Mouse (Mus musculus) kidney, adult 8-10 months (tissue): ENCODE results near the gene Eps15l1.

ENCODE experiments used
- DNase-seq, 2 experiments: peaks; one replicate each; pipeline ENCODE4 v3.0.0; 2022

Eps15l1 gene

GRCm38 (mm10) chr8:72318801-72319322, 102.4 kb downstream of the Eps15l1 start, which contains the start of gene Klf2:
Gene Klf2, plus strand, starts transcription at chr8:72319033.
- DNase-seq, result peak; percentile 92 to 94

- DNase-seq, result no peak
These were observed 103.4 kb downstream of the Eps15l1 start for GRCm38 (mm10) chr8:72317741-72318301.

GRCm38 (mm10) chr8:72316053-72316695, 105.1 kb downstream of the Eps15l1 start:
- DNase-seq, result no peak

DNA sequence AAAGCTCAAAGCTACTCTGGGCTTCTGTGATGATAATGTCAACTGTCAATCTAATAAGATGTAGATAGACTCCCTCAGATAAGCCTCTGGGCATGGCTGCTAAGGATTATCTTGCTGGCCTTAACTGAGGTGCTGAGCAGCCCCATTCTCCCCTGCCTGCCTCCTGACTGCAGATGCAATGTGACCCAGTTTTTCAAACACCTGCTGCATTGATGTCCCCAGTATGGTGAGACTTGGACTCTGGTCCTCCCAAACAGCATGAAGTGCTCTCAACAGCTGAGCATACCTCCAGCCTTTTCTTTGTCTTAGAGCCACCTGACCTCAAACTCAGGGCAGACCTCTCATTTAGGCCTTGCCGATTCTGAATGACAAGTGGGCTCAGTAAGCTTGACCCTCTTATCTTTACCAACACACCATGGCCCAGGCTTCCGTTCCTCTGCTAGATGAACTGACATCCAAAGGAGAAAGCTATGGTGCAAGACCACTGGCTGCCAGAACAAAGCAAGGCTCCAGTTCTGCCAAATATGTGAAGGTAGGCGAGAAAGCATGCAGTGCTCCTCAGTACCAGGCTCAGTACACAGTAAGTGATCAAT, 108.2 kb downstream of the Eps15l1 start:
- DNase-seq, result no peak

DNA sequence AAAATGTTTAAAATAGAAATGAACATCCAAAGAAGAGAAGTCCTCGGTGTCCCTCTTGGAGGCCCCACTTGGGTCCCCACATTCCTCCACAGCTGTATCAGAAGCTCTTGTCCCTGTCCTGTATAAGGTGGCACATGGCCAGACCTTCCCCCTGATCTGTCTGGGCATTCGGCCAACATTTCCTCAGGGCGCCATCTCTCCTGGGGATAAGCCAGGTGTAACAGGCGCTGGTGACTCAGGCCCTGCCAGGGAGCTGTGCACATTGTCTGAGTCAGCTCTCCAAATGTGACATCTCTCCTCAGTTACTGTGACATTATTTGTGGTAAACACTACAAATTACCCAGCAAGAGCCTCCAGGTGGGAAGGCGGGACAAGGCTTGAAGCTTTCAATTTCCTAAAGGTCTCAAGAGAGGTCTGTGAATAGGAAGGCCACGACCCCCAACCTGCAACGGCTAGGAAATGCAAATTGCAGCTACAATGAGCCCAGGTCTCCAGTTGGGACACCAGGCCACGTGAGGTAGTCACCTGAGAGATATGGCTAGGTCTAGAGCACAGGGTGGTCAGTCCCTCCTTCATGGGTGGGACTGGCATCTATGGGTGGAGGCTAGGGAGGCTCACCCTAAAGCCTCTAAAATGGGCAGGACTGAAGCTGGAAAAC, 110.3 kb downstream of the Eps15l1 start:
- DNase-seq, result peak; percentile 79 to 81

GRCm38 (mm10) chr8:72308276-72308675, 113.0 kb downstream of the Eps15l1 start:
- peak in 1 of 2 experiments; percentile 44 for DNase-seq

- no peak for DNase-seq
These were observed 114.3 kb downstream of the Eps15l1 start for GRCm38 (mm10) chr8:72306913-72307312.

DNA sequence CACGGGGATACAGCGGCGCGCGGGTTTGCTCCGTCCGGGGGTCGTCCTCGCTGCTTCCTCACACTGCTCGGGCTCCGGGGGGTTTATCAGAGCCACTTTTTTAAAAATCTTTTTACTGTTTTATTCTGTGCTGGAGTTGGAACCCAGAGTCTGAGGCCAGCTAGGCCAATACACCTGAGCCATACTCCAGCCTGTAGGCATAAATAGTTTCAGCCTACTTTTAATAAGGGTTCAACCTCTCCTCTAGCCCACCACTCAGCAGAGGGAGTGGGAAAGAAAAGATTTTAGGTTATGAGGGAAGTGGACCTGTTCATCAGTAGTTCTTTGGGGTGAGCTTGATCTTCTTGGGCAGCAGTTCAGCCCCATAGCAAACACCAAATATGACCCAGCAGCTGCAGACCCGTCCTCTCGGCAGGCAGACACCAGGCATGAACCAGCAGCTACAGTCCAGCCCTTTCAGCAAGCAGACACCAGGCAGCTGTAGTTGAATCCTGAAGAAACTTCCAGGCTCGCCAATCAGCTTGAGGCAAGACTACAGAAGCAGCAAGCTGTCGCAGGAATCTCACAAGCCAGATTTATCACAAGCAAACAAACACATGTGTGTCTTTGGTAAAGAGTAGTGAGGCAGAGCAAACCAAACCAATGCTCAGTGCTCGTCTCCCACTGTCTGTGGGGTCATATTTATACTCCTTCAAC, 115.9 kb downstream of the Eps15l1 start, which contains the start of gene Gm10282:
TSS of gene Gm10282 (minus strand) at position 51 of the 696 bp plus-strand sequence.
- no peak for DNase-seq

- peak; percentile 41 to 60 for DNase-seq
These were observed 117.6 kb downstream of the Eps15l1 start for GRCm38 (mm10) chr8:72303633-72304032.

- no peak for DNase-seq
These were observed 118.2 kb downstream of the Eps15l1 start for GRCm38 (mm10) chr8:72302986-72303612.

GRCm38 (mm10) chr8:72301497-72301896, 119.8 kb downstream of the Eps15l1 start:
- no peak for DNase-seq

DNA sequence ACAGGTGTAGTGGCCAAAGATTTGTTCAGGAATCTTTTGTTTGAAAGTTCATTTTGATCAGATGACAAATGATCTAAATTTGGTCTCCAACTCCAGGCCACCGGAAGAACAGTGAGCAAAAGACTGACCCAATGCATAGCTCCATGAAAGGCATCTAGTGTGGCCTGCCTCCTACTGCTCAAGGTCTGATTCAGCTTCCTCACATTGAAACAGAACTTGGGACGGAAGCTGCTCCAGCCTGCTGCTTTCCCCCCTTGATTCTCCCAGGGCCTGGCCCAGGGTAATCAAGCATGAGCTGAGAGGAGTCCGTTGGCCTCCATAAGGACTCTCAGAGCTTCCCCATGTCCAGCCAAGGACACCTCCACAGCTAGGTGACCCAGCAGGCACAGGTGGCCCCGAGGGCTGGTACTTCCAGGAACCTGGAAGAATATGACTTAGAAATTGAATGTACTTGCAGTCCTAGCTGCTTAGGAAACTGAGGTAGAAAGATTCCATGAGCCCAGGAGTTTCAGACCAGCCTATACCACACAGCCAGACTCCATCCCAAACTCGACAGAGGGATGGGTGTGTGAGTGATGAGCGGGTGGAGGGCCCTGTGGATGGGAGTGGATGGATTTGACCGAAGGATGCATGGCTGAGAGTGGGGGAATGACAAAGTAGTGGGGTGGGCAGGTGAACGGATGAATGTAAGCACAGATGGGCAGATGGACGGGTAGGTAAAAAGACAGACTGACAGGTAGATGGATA, 120.4 kb downstream of the Eps15l1 start:
- DNase-seq, result no peak

- DNase-seq, result no peak
These were observed 122.3 kb downstream of the Eps15l1 start for GRCm38 (mm10) chr8:72298928-72299327.

GRCm38 (mm10) chr8:72296561-72296960, 124.7 kb downstream of the Eps15l1 start:
- DNase-seq, result no peak

DNA sequence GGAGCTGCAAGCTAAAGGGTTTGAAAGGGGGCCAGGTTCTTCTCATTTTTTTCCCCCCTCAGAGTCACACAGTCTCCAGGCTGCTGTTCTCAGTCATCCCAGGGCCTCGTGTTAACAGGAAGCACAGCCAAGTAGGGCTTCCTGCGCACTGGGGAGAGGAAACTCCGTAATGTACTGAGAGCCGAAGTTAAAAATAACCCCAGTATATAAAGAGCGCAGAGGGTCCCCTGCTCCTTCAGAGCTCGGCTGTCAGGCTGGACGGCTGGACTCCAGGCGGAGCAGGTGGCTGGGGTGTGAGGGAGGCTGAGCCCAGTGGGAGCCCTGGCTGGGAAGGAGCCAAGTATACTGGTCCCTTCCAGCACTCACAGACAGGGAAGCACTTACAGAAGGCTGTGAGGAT, 125.6 kb downstream of the Eps15l1 start:
- peak; percentile 72 to 84 for DNase-seq

- DNase-seq, result no peak
These were observed 126.1 kb downstream of the Eps15l1 start for GRCm38 (mm10) chr8:72295125-72295524.

GRCm38 (mm10) chr8:72293309-72293708, 128.0 kb downstream of the Eps15l1 start:
- no peak for DNase-seq

DNA sequence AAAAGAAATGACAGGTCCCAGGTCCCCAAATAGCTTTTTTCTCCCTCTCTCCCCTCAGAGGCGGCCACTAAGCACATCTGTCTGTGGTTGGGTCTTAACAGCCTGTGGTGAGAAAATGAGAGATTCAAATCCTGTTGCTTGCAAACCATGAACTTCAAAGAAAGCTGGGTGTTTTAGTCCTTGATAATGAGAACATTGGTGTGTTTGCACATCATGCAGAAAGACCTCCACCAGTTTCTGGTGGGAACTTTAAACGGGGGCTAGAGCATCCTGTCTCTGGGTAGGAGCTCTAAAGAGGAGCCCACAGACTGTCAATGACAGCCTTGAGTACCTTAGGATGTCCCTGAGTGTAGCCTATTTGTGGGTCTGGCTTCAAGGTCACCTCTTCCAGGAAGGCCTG, 130.2 kb downstream of the Eps15l1 start:
- DNase-seq, result no peak
